Mouse (Mus musculus) heart, postnatal 36 days (tissue): Measurements from ENCODE around the gene Btbd2. TPM values are rescaled to one million over a fixed set of nuclear protein-coding genes. Genes with fewer than 3 reads are reported as not detected.

Experiments used
- DNase-seq, 2 experiments: peaks; one replicate each; pipeline ENCODE4 v3.0.0; 2021 to 2022
- intact Hi-C: fragments of 180-260 bp; cut with DNase I; formaldehyde crosslinking; loops from one replicate; pipeline ENCODE4 v1.15.1; 2025
- total RNA-seq, 2 experiments: library from RNA; stranded (reverse); gene quantifications; 2 replicates each; pipeline ENCODE4 v1.2.3; 2021

The Btbd2 gene
- 10 to 100 TPM; 45.5 to 46.8 TPM for total RNA-seq

DNA sequence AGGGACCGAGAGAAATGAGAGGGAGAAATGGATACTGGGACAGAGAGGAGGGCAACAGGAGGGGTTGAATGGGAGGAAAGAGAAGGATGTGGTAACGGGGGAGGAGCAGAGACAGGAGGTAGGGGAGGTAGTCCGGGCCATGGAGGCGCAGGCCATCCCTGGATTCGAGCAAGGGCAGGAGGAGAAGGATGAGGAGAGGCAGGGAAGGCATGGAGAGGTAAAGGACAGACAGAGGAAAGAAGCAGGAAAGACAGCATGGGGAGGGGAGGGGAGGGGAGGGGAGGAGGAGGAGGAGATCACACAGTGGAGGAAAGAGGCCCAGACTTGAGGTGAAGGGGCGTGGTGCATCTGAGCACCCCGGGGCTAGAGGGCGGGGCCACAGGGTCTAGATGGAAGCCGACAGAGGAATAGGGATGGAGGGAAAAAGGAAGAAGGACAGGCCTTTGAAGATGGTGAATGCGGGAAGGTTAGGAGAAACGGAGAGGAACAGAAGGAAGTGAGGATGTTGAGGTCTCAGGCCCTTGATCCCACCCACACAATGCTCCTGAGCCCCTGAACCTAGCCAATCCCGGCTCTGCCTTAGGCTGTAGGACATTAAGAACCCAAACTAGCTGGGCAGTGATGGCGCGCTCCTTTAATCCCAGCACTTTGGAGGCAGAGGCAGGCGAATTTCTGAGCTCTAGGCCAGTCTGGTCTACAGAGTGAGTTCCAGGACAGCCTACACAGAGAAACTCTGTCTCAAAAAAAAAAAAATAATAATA is at the start of gene Btbd2:
Gene Btbd2 (minus strand): TSS at position 209 of the 761 bp plus-strand sequence.
- intact Hi-C loops: loop anchor here (1.0 kb wide), 1 partner anchor 34 kb away; no protein-coding TSS in a partner anchor
- no peak for DNase-seq

DNA sequence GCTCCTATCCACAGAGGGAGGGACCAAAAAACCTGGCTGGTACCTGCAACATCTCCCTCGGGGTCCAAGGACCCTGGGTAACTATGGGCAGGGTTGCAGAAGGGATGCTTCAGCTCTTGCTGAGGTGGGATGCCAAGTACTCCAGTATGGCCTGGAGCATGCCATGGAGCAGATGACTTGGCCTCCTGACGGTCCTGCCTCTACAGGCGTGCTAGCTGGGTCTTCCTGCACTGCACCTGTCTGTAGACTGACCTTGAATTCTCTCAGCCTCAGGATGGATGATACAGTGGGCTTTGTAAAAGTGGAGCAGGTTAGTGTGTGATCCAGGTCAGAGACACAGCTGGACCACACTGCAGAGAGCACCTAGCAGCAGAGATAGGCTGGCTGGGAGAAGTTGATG is 48.6 kb upstream of the Btbd2 start:
- DNase-seq: no peak
- intact Hi-C loops: loop anchor here (2.0 to 10.0 kb wide), 2 partner anchors 35 to 271 kb away; partner anchors contain the start of gene Tcf3

DNA sequence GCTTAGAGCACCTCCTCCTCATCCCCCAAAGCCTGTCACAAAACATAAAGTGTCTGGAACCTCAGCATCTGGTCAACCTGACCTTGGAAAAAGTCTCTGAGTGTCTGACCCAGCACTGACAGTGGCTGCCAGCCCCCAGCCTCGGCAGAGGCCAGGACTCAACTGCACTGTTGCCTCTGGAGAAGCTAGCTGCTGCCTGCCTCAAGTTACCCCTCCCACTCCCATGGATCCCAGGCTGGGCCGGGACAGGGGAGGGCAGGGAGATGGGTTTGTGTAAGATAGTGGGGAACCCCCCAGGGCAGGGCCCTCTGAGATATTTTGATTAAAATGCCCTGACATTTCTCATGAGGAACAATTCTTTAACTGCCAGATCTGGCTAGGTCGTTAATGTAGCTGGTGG is 48.2 kb upstream of the Btbd2 start:
- intact Hi-C loops: loop anchor here (2.0 to 10.0 kb wide), 2 partner anchors 36 to 270 kb away; partner anchors contain the start of gene Tcf3
- DNase-seq: no peak

DNA sequence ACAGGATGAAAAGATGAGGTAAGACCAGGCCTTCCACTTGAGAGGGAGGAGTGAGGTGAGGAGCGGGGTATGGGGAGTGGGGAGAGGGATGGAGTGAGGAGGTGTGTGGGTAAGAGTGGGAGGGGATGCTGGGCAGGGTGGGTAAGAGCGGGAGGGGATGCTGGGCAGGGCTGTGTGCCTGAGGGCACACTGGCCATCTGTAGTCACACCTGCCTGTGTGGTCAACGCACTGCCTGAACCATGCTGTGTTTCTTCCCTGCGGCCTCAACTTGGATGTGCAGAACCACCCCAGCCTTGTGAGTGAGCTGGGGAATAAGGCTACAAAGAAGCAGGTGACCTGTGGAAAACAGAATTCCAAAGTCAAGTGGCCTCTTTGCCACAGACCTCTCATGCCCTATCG is 47.5 kb upstream of the Btbd2 start:
- intact Hi-C loops: loop anchor here (2.0 to 10.0 kb wide), 2 partner anchors 36 to 270 kb away; partner anchors contain the start of gene Tcf3
- DNase-seq: no peak

DNA sequence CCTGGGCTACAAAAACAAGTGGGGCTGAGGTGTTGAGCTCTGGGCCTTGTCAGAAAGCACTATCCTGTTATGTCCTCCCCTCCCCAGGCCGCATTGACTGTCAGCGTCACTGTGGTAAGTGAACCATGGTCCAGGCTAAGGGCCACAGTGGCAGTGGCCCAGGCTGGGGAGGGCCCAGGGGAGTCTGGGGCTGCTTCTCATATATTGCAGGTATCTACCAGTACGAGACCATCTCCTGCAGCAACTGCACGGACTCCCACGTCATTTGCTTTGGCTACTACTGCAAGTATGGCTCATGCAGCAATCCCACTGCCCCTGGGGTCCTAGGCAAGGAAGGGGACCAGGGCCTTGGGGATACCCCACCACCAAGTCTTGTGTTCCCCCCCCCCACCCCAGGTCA is 46.8 kb upstream of the Btbd2 start:
- intact Hi-C loops: loop anchor here (2.0 to 10.0 kb wide), 2 partner anchors 37 to 269 kb away; partner anchors contain the start of gene Tcf3
- DNase-seq: no peak

DNA sequence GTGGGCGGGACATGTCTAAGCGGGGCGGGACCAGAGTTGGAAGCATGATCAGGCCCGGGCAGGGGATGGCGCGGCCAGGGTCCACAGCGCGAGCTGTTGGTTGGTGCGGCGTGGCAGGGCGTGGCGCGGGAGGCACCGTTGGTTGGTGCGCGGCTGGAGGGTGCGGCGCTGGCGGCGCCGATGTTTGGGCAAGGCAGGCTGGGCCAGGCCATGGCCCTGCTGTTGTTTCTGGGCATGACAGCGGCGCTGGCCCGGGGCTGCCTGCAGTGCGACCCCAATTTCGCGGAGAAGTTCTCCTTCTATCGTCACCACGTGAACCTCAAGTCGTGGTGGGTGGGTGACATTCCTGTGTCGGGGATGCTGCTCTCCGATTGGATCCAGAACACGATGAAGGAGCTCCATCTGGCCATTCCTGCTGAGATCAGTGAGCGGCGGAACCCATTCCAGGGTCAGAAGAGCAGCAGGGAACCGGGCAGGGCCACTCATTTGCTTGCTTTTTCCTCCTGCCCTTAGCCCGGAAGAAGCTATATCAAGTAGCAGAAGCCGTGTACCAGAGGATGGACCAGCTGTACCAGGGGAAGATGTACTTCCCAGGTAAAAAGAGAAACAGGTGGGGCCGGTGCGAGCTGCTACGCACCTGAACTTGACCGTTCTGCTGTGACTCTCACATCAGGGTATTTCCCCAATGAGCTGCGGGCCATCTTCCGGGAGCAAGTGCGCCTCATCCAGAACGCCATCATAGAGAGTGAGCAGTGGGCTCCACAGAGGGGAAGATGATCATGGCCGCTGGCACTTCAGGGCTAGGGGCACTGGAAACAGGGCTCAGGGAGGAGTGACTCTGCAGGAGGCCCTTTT is 45.9 kb upstream of the Btbd2 start:
- DNase-seq: peak; percentile 89 to 93
- intact Hi-C loops: loop anchor here (10.0 kb wide), 1 partner anchor 268 kb away; the partner anchor contains the start of gene Tcf3

DNA sequence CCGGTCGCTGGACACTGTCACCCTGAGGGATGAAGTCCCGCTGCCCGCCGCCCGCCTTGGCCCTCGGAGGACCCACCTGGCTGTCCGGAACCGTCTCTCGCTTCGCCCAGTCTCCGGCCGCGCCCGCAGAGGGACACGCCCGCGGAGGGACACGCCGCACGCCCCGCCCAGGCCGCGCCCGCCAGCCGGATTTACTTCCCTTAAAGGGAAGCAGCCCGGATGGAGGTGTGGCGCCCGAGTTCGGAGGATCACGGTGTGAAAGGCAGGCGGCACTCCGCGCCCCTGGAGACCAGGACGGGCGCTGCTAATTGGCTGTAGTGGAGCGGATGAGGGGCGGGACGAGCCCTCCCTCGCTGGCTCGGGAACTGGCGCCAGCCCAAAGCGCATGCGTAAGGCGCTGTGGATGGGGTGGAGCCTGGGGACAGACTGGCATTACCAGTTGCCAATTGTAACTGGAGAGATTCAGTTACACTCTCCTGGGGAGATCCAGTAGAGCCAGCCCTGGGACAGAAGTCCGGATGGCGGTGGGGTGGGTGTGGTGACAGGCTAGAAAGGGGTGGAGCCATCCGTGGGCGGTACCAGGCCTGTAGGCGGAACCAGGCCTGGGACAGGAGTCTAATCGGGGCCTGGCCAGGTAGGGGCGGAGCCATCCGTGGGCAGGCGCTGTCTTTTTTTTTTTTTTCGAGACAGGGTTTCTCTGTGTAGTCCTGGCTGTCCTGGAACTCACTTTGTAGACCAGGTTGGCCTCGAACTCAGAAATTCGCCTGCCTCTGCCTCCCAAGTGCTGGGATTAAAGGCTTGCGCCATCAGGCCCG is 45.1 kb upstream of the Btbd2 start, which contains the start of the genes Mob3a and Izumo4:
Gene Mob3a (minus strand): TSS at position 257 of the 815 bp plus-strand sequence.
Gene Izumo4 (plus strand): TSS at position 464 of the 815 bp plus-strand sequence.
- intact Hi-C loops: loop anchor here (2.0 to 10.0 kb wide), 2 partner anchors 21 to 267 kb away; partner anchors contain the start of gene Tcf3
- peak; percentile 97 to 98 for DNase-seq

DNA sequence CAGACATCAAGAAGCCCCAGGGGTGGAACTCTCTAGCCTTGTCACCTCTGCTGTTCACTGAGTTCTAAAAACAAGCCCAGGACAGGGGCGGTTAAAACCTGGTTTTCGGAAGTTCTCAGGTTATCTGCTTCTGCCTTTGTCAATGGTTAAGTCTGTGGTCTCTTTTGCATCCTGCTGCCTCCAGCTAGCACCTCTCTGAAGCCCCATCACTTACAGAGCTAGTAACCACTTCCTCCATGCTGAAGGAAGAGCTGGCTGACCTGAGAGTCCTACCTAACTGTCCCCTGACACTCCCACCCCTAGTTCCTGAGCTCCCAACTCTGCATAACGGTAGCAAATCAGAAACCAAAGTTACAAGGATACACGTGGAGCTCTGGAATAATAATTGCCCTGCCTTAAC is 43.9 kb upstream of the Btbd2 start:
- DNase-seq: no peak
- intact Hi-C loops: loop anchor here (2.0 to 10.0 kb wide), 2 partner anchors 20 to 266 kb away; partner anchors contain the start of gene Tcf3

DNA sequence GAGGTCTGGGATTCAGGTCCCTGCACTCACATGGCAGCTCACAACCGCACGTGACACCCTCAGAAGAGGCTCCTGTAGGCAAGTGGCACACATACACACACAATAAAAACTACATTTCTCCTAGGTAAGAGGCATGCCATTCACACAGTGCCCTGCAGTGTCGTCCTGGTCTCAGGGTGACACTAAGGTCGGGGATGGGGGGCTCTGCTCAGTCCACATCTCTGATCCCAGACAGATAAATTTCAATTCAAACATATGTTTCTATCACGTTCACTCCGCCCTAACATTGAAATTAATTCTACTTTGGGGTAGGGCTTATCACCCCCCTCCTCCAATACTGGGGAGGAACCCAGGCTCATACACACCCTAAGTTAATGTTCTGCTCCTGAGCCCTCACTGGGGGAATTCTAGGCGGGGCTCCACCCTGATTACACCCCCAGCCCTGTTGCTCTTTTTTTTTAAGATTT is 43.2 kb upstream of the Btbd2 start:
- no peak for DNase-seq
- intact Hi-C loops: loop anchor here (2.0 to 10.0 kb wide), 2 partner anchors 19 to 265 kb away; partner anchors contain the start of gene Tcf3

DNA sequence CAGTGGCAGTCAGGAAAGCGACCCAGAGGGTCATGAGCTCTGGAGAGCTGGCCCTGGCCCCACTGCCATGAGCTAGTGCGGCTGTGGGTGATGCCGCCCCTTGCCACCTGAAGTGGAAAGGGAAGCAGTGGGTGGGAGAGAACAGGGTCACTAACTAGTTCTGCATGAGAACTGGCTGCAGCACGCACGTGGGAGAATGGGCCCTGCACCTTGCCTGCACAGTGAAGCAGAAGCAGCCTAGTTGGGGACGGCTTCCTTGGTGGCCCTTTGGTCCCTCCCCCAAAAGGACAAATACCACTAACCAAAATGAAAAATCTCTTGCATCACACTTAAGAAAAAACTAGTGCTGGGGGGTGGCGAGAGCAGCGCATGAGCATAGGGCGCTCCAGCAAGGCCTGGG is 41.7 kb upstream of the Btbd2 start:
- intact Hi-C loops: loop anchor here (10.0 kb wide), 1 partner anchor 704 kb away; the partner anchor contains the start of gene Abca7
- DNase-seq: no peak

DNA sequence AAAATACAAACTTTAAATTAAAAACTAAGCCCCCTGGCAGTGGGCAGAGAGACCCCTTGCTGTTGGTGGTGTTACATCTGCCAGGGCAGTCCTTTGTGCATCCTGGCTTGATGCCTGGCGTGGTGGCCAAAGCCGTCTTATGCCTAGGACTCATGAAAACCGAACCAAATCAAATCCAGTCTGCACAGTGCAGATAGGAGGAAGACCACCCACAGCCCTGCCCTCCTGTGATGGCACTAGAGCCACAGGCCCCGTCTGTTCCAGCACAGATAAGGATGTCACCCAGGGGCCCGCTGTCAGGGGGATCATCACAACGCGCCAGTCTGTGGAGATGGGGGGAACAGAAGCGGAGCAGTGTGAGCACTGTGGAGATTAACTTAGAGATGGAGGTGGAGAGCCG is 40.9 kb upstream of the Btbd2 start:
- no peak for DNase-seq
- intact Hi-C loops: loop anchor here (10.0 kb wide), 1 partner anchor 703 kb away; the partner anchor contains the start of gene Abca7

DNA sequence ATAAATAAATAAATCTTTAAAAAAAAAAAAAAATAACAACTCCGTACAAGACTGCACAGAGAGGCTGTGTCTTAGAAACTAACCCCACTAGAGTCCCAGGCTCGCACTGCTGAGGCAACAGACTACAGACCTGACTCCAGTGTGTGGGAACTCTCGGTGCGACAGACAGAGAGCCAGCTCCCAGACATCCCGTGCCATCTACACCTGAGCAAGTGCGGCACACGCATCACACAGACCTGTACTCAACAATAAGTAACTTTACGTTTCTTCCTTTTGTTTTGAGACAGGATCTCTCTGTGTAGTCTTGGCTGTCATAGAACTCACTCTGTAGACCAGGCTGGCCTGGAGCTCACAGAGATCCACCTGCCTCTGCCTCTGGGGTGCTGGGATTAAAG is 40.5 kb upstream of the Btbd2 start:
- no peak for DNase-seq
- intact Hi-C loops: loop anchor here (10.0 kb wide), 1 partner anchor 703 kb away; the partner anchor contains the start of gene Abca7

DNA sequence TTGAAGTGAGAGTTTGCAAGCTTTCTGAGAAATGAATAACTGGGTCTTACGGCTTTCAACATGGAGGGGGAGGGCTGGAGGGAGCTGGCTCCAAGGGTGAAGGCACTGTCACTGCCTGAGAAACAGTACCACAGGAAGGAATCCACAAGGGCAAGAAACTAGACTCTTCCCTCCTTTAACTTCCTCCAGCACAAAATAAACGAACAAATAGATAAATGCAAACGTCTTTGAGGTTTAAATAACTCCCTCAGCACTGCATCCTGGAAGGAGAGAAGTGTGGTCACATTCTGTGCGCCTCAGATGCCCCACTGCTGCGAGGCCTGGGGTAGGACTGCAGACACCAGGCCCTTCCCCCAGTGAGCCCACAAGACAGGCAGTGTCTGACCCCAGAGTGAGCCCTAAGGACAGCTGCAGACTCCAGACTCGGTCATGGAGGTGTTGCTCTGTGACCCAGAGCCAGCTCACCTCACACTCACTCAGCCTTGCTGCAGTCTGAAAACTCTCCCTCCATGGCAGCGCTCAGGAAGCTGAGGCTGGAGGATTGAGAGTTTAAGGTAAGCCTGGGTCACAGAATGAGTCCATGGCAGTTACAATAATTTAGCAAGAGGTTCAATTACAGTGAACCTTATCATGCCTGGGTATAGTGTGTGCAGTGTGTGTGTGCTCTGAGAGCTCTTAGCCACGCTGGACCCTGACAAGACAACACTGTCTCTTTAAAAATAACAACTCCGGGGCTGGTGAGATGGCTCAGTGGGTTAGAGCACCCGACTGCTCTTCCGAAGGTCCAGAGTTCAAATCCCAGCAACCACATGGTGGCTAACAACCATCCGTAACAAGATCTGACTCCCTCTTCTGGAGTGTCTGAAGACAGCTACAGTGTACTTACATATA is 39.9 kb upstream of the Btbd2 start:
- intact Hi-C loops: loop anchor here (10.0 kb wide), 1 partner anchor 702 kb away; the partner anchor contains the start of gene Abca7
- no peak for DNase-seq

DNA sequence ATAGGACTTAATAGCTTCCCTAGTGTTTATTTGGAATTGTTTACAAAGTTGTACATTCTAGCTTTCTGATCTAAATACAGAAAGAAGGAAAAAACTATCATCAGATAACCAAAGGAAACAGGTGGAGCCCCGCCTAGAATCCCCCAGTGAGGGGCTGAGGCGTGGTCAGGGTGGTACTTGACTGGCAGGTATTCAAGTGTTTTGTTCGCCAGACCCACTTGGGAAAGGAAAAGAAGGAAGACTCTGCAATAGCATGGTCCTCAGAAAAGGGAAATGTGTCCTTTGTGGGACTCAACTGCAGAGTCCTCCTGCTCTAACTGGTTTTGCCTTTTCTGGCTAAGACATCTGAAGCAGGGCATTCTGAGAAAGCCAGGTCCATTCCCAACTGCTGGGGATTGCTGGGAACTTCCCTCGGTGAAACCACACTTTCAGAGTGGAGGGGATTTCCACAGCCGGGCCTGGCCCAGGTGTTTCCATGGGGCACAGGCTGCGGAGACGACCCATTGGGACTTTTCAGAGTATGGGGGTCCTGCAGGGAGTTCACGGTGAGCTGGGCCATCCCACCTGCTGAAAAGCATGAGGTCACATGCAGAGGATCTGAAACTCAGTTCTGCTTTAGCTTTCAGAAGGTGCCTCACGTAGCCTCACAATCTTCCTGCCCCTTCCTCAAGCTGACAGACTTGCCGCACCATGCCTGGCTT is 39.1 kb upstream of the Btbd2 start:
- DNase-seq: no peak
- intact Hi-C loops: loop anchor here (10.0 kb wide), 1 partner anchor 701 kb away; the partner anchor contains the start of gene Abca7

DNA sequence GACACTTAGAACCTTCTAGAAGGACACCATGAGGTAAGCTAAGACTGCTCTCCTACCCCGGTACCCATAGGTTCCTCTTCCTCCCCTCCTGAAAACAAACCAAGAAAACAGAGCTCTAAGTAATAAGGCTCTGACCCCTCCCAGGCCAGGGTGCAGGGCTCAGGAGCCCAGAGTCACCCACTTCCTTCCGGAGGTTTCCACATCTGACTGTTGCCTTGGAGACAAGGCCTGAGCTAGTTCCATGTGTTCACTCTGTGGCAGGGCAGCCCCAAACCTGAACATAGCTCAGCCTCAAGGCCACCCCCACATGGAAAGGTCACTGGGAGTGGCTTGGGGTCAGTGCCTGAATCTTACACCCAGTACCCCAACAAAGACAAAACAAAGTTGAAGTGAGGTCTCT is 38.3 kb upstream of the Btbd2 start:
- peak; percentile 50 to 61 for DNase-seq
- intact Hi-C loops: loop anchor here (10.0 kb wide), 1 partner anchor 700 kb away; the partner anchor contains the start of gene Abca7

DNA sequence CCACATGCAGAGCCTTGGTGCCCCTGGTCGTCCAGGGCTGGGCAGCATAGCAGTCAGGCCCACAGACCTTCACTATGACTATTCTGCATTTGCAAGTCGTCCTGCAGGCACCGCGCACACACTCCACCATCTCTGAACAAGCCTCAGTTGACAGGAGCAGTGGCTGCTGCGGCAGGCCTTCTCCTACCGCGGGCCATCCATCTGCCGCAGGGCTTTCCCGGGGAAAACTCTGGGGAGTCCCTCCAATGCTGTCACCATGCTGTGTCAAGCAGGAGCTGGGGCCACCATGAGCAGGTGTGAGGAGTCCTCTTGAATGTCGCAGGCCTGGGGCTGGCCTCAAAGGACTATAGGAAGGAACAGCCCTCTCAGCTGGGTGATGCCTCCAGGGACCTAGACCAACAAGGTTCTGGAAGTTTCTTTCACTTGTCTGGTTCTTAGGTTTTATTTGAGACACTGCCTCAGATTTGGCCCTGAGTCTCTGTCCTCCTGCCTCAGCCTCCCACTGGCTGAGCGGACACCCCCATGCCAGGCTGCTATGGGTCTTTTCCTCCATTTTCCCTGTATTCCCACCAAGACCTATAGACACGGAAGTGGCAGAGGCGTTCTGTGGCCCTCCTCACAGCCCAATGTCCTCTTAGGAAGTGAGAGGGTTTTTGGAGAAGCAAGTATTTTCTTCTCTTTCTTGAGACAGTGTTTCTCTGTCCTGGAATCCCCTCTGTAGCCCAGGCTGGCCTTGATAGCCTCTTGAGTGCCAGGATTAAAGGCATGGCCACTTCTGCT is 37.5 kb upstream of the Btbd2 start:
- intact Hi-C loops: loop anchor here (10.0 kb wide), 1 partner anchor 700 kb away; the partner anchor contains the start of gene Abca7

More for the DNA sequence above, 37.5 kb upstream of the Btbd2 start:
- DNase-seq: no peak
